Mouse (Mus musculus) erythroblast, adult 5-6 weeks (primary cell): ENCODE measurements around the gene Dph5. TPM values are rescaled to one million over a fixed set of nuclear protein-coding genes. Genes with fewer than 3 reads are reported as not detected.
"Not testable (repeated sequence)": the region's sequence is repeated elsewhere in the genome, so short reads cannot be mapped to it uniquely, and the experiment has no call there.

Source experiments
- ATAC-seq: replicated peaks from 2 replicates; pipeline ENCODE4 v1.8.0; 2016; ENCODE audit warnings: moderate number of reproducible peaks, mild to moderate bottlenecking, moderate TSS enrichment, inconsistent platforms; ENCODE audit not compliant: poor library complexity, low FRiP score, severe bottlenecking
- total RNA-seq, 2 experiments: library from RNA; stranded (forward) in 1 of 2; stranded (reverse) in 1 of 2; fragments of 150-400 nt in 1 of 2; fragments of 200-764, 138-1000 nt in 1 of 2; gene quantifications; 2 replicates each; pipeline versions ENCODE4 v1.2.3 to v1.2.4; 2015 to 2017; ENCODE audit warnings: low replicate concordance in 2 of 2

Dph5 gene
- total RNA-seq, 2 experiments from 2014 or later: 4.2 to 6.7 TPM

DNA sequence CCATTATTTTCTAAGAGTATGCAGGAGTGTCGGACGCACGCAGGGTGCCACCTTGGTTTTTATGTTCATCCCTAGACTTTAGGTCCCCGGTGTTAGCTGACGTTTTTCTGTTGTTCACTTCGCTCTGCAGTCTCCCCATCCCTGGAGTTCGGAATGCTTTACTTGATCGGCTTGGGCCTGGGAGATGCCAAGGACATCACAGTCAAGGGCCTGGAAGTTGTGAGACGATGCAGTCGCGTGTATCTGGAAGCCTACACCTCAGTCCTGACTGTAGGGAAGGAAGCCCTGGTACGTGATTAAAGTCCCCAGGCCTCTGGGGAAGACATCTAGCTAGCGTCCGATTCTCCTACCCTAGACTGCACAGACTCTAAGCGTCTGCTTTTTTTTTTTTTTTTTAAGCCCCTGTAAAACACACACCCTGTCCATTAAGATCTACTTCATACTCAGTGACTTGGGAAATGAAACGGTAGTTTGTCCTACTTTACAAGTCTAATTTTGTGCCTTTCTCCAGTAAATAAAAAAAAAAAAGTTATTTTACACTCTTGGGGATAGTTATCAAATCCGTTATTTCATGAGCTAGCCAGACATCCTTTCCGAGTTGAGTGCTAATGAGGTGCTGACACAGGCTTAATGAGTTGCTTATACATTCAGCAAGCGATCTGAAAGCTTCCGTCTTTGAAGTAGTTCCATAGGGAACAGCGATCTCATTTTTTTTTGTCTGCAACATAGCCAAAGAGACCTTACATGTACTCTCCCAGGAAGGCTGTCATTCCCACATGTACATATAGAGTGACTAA is 871 bp downstream of the Dph5 start:
- peak; percentile 58 for ATAC-seq

DNA sequence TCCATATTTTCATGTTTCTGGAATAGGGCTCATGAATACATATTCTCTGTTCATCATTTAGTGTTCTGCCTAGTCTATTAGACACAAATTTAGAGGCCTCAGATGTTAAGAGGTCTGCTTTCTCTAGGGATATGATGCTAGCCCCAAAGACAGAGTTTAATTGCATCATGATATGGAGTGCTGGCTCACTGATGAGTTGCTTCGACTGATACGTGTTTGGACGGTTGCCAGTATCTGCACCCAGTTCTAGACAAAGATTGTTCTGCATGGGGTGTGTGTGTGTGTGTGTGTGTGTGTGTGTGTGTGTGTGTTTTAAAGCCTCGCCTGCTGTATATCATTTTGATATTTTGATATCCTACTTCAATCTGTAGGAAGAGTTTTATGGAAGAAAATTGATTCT is 4.7 kb downstream of the Dph5 start:
- no peak for ATAC-seq

DNA sequence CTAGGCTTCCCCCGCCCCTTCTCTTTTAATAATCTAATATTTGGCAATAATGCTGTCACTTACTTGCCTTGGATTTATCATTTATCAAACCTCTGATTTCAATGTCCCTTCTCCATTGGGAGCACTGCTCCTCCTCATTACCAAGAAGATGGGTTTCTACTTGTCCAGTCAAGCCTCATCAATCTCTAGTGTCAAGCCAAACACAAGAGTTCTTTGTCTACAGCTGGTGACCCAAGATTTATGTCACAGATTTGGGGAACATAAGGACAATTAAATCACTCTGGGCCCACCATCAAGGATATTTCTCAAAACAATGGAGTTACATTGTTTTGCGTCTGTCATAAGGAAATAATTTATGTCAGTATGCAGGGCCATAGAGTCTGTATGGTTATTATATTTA is 5.5 kb downstream of the Dph5 start:
- ATAC-seq: no peak

DNA sequence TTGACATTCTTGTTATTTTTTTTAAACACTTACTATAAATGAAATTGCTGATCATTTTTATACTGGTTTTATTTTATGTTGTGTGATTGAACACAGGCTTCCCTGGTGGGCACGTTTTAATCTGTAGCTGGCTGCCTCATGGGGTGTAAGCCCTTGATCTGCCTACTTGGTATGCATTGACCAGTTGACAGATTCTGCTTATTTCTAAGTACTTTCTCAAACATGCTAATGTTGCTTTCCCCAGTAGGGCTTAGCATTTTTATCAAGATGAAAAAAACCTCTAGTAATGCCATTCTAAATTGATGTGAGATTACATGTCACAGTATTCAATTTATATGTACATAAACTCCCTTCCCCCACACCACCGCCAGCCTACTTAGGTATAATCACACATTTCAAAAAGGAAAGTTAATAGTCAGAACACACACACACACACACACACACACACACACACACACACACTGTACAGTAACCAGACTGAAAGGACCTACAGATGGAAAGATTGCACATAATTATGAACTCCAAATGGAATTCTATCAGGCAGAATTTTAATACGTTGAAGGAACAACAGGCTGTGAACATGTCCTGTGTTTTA is 10.8 kb downstream of the Dph5 start:
- no peak for ATAC-seq

DNA sequence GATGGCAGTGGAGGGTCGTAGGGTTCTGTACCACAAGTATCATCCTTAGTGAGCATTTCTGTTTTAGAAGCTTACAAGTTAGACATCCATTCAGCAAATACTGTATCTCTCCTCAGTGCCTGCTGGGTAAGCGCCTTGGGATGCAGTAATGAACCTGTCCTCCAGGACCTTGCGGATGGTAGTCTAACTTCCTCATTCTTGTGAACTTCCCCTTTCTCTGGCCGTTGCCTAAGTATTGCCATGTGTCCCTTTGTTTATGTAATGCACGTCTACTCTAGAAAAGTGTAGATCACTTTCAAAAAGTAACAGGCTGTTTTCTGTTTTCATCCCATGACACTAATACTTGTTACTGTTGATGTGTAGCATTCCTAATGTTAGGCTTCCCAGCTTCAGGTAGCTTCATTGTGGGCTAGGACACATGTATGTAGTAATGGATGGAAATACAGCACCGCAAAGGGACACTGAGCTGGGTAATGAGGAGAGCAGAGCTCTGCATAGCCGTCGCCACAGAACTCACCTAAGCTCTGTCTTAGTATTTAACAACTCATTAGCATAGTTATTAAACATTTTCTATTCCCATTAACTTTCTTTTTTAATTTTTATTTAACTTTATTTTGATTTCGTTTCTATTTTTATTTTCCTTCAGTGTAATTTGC is 14.8 kb downstream of the Dph5 start:
- no peak for ATAC-seq

DNA sequence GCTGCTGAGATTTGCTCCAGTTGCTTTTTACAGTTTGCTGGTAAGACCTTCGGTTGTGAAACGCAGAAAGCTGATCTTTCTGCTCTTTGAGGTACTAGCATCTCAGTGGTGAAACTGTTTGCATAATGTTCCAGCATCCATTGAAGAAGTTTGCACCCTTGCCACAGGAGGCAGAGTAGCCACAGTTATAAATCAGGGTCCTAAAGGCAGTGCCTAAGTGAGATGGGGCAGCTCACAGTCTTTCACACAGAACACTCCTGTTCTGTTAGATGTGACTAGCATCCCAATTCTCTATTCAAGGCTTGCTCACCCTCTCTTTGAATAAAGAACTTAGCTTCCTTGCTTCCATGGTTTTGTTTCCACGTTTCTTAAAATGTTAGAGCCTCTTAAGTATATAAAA is 17.4 kb downstream of the Dph5 start:
- no peak for ATAC-seq

DNA sequence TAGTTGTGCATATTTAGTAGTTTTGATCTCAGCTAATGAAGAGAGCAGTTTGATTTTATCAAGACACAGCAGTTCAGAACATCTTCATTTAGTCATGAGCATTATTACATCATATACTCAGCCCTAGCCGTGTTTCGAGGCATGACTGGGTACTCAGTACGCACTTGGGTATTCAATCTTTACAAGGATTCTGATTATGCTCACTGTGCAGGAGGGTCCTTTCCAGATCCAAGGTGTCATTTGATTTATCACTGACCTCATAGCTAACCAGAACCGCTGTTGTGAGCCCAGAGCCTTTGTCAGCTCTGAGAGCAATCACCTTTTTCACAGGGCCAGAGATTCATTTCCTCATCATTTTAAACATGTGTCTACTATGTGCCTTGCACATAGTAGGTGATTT is 17.9 kb downstream of the Dph5 start:
- ATAC-seq: no peak

GRCm38 (mm10) chr3:115907406-115907805 is 19.8 kb downstream of the Dph5 start:
- ATAC-seq: not testable (repeated sequence)

- ATAC-seq: no peak
These were observed 37.0 kb downstream of the Dph5 start for GRCm38 (mm10) chr3:115924401-115925190.

DNA sequence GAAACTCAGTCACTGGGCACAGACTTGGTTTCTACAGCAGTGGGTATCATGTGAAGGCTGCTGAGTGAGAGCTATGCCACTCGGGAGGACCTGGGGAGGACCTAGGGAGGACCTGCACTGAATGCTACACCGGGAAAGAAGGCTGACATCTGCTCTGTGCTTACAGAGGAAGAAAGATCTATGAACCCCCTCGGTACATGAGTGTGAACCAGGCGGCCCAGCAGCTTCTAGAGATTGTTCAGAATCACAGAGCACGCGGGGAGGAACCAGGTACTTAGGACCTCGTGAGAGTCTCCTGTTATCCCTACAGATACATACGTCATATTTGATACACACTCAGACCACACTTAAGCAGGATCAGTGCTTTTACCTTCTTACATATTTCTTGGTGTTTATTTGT is 38.9 kb downstream of the Dph5 start:
- ATAC-seq: no peak

- no peak for ATAC-seq
These were observed 44.1 kb downstream of the Dph5 start for GRCm38 (mm10) chr3:115931701-115932100.

- no peak for ATAC-seq
These were observed 45.9 kb downstream of the Dph5 start for GRCm38 (mm10) chr3:115933293-115934186.

DNA sequence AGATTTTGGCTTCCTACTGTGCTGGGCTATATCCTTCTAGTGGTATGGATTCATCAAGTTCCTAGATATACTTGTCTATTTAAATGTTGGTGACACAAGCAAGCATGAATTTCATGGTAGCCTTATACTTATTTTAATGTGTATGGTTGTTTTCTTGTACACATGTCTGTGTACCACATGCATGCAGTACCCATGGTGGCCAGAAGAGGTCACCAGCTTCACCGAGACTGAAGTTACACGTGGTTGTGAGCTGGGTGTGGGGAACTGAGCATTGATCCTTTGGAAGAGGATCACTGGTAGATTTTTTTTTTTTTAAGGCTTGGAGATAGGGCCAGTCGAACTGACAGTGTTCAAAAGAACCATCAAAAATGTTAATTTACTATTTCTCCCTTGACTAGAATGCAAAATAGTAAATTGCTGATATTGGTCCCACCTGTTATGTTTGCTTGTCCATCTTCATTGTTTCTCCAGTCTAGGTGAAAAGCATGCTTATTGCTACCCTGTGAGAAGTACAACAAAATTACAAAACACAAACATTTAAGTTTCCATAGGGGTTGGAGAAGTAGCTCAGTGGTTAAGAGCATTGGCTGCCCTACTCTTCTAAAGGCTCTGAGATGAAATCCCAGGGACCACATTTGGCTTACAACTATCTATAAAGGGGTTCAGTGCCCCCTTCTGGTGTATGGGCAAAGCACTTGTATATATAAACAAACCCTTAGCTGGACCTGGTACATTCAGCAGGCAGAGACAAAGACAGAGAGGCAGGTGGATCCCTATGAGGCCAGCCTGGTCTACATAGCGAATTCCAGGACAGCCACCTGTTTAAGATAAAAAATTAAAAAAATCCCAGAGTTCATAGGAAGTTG is 49.3 kb downstream of the Dph5 start:
- ATAC-seq: peak; percentile 81

- no peak for ATAC-seq
These were observed 50.2 kb downstream of the Dph5 start for GRCm38 (mm10) chr3:115937807-115938206.

DNA sequence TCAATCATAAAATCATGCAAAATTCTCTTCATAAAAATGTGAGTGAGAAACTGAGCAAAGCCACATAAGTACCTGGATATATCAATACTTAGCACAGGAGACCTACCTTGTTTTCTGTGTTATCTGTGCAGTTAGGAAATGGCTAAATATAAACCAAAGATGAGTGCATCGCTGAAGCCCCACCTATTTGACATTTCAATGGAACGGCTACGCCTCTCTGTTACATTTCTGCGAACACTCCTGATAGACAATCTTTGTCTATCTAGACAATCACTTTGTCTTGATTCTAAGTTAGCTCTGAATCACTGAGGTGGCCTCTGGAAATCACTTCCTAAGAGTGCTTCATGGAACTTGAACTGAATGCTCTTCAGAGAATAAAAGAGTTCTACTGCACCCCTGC is 52.9 kb downstream of the Dph5 start:
- ATAC-seq: no peak

- ATAC-seq: no peak
These were observed 53.8 kb downstream of the Dph5 start for GRCm38 (mm10) chr3:115941464-115941863.

DNA sequence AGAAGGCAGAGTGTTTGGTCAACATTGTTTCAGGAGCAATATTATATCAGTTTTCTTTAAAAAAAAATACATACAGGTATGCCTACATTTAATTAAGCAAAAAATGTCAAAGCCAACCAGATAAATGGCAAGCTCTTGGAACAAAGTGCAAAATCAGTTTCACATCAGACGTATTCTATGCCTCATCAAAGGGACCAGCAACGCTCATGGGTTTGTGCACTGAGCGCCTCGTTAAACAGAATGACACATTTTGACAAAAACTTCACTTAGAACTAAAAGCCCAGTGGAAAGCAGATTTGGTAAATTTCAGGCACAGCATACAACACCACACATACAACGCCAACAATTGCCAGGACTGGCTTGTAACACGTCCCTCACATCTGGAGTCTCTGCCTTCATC is 56.7 kb downstream of the Dph5 start:
- no peak for ATAC-seq

- ATAC-seq: no peak
These were observed 58.6 kb downstream of the Dph5 start for GRCm38 (mm10) chr3:115946272-115946671.
